Comparison of ENCODE assay signal across 29 mouse cellular contexts in the genomic region with DNA sequence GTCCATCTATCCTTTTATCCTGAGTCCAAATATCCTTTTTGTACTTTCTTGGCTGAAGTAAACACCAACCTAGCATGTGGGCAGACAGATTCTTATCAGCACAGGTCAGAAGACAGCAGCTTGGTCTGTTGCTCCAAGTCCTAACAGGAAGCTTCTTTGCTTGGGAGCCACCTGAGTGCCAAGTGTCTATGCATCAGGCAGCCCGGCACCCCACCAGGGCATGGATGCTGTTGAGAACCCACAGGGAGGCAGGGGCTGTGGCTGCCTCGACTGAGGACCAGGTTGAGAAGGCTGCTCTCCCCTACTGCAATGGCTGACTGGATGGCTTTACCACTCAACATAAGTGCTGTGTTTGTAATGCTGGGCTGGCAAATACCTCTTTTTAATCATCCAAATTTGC. TPM values are rescaled to one million over a fixed set of nuclear protein-coding genes. Genes with fewer than 3 reads are reported as not detected.
"Had no signal": no experiment of that assay in that cellular context is flagged by ENCODE, and none has a peak within 500 bp of the region (broad histone marks: within the 10 kb centered on the region; RNA-seq: fewer than 3 reads in every experiment).

No protein-coding gene starts in this region.

- DNase-seq: cerebellum, adult 2 months; cerebellum, adult 8-10 months; cerebellum, adult 9-10 months; cerebellum, adult 9-11 months; cerebellum, postnatal 10 days; cerebellum, postnatal 14 days; cerebellum, postnatal 25 days; cerebellum, postnatal 36 days; embryo, embryonic 11 days; forebrain, postnatal 0 days; gastrocnemius, adult 2 months; gastrocnemius, postnatal 10 days; gastrocnemius, postnatal 14 days; gastrocnemius, postnatal 25 days; gastrocnemius, postnatal 36 days; heart, adult 18-20 months; heart, adult 2 months had no signal

- H3K27ac ChIP-seq: embryonic facial prominence, embryonic 10.5 days; embryonic facial prominence, embryonic 12.5 days; embryonic facial prominence, embryonic 13.5 days; embryonic facial prominence, embryonic 15.5 days; forebrain, embryonic 10.5 days; forebrain, embryonic 12.5 days; forebrain, embryonic 13.5 days; forebrain, embryonic 15.5 days; gastrocnemius, adult 2 months; heart, adult 2 months had no signal

- H3K4me3 ChIP-seq: embryonic facial prominence, embryonic 10.5 days; embryonic facial prominence, embryonic 12.5 days; embryonic facial prominence, embryonic 13.5 days; embryonic facial prominence, embryonic 15.5 days; erythroblast, embryonic 14.5 days; forebrain, embryonic 10.5 days; forebrain, embryonic 12.5 days; forebrain, embryonic 13.5 days; forebrain, embryonic 15.5 days; gastrocnemius, adult 2 months; heart, adult 2 months had no signal

- H3K9me3 ChIP-seq: embryonic facial prominence, embryonic 10.5 days; embryonic facial prominence, embryonic 12.5 days; embryonic facial prominence, embryonic 13.5 days; embryonic facial prominence, embryonic 15.5 days; forebrain, embryonic 10.5 days; forebrain, embryonic 12.5 days; forebrain, embryonic 13.5 days; forebrain, embryonic 15.5 days had no signal

- H3K4me1 ChIP-seq: embryonic facial prominence, embryonic 10.5 days; embryonic facial prominence, embryonic 12.5 days; embryonic facial prominence, embryonic 13.5 days; embryonic facial prominence, embryonic 15.5 days; forebrain, embryonic 10.5 days; forebrain, embryonic 12.5 days; forebrain, embryonic 13.5 days; forebrain, embryonic 15.5 days had no signal

- H3K27me3 ChIP-seq: embryonic facial prominence, embryonic 12.5 days; embryonic facial prominence, embryonic 13.5 days; embryonic facial prominence, embryonic 15.5 days; forebrain, embryonic 12.5 days; forebrain, embryonic 13.5 days; forebrain, embryonic 15.5 days had no signal

RNA-seq across cellular contexts. Expression of gene Treml1, which starts 28.9 kb away (rescaled TPM):
- total RNA-seq: forebrain, postnatal 0 days; gastrocnemius, adult 2 months; gastrocnemius, adult 8-10 months; gastrocnemius, postnatal 10 days; gastrocnemius, postnatal 14 days; gastrocnemius, postnatal 36 days had no signal
- polyA plus RNA-seq: forebrain, postnatal 0 days had no signal

RNA-seq across cellular contexts. Expression of gene Trem2, which starts 42.5 kb away (rescaled TPM):
- total RNA-seq: common myeloid progenitor, adult 5-6 weeks had no signal

RNA-seq across cellular contexts. Expression of gene Apobec2, which starts 44.1 kb away (rescaled TPM):
- total RNA-seq: granulocyte monocyte progenitor cell, adult 5-6 weeks had no signal
- polyA plus RNA-seq: erythroblast, embryonic 14.5 days had no signal
